Mouse (Mus musculus) kidney, embryonic 16.5 days (tissue): ENCODE results near the gene Kif11. TPM values are rescaled to one million over a fixed set of nuclear protein-coding genes. Genes with fewer than 3 reads are reported as not detected.

Source experiments
- ATAC-seq: fragments of 200-750 bp; cut with Nextera tagmentation; 2 replicates; pipeline ENCODE4 v1.8.0; 2017; ENCODE audit warnings: moderate TSS enrichment; ENCODE audit not compliant: low FRiP score, low TSS enrichment
- H3K27ac ChIP-seq: fragments of 300-500 bp; sonication (generic); 2 replicates; pipeline ENCODE4 v1.5.1; 2014; ENCODE audit warnings: low read length
- H3K27me3 ChIP-seq: fragments of 300-500 bp; sonication (generic); 2 replicates; pipeline ENCODE4 v1.6.1; 2014; ENCODE audit warnings: low read length, control low read depth, mixed read lengths; ENCODE audit not compliant: insufficient read depth
- H3K36me3 ChIP-seq: fragments of 300-500 bp; sonication (generic); 2 replicates; pipeline ENCODE4 v1.6.1; 2014; ENCODE audit warnings: low read length, control low read depth, mixed read lengths; ENCODE audit not compliant: insufficient read depth
- H3K4me1 ChIP-seq: fragments of 300-500 bp; sonication (generic); 2 replicates; pipeline ENCODE4 v1.6.1; 2014; ENCODE audit warnings: low read length, control low read depth, mixed read lengths; ENCODE audit not compliant: insufficient read depth
- H3K4me2 ChIP-seq: fragments of 300-500 bp; sonication (generic); replicated peaks from 2 replicates; pipeline ENCODE4 v1.6.1; 2014; ENCODE audit warnings: low read depth, low read length
- H3K4me3 ChIP-seq: fragments of 300-500 bp; sonication (generic); 2 replicates; pipeline ENCODE4 v1.5.1; 2014; ENCODE audit warnings: mild to moderate bottlenecking, low read length
- H3K9ac ChIP-seq: fragments of 300-500 bp; sonication (generic); replicated peaks from 2 replicates; pipeline ENCODE4 v1.6.1; 2014; ENCODE audit warnings: low read length
- H3K9me3 ChIP-seq: fragments of 300-500 bp; sonication (generic); 2 replicates; pipeline ENCODE4 v1.6.1; 2016; ENCODE audit warnings: low read length, control low read depth
- WGBS: fragments of 180-500 bp; shearing (Covaris S2); extraction: QIAGEN DNeasy Blood & Tissue Kit; methylation state at CpG from one replicate; pipeline ENCODE4 v1.1.7; 2014; 5-methylcytosine and 5-hydroxymethylcytosine counted together
- polyA plus RNA-seq: library from polyadenylated mRNA; unstranded; fragments of >200 nt; fragmentation: Nextera tagmentation; extraction: Ambion mirVana; gene quantifications from 2 replicates; pipeline ENCODE4 v1.2.1, GENCODE M21; 2015

Gene Kif11
- polyA plus RNA-seq, 1 experiment from 2014 or later = 57.1 TPM

- Histone ChIP-seq H3K4me1 (peaks cover 22% of the 10 kb centered on the region), H3K9me3 (no peaks in the 10 kb centered on the region), H3K4me3 (peak overlapping the region; percentile 98), H3K27ac (peak overlapping the region; percentile 98), H3K9ac (peak overlapping the region; percentile 88), H3K4me2 (peak overlapping the region; percentile 72), H3K36me3 (no peaks in the 10 kb centered on the region), H3K27me3 (no peaks in the 10 kb centered on the region)
- WGBS = 22% methylated on average over 7 of the region's 7 CpGs
- peak; percentile 13; the same call in 1 of the 2 replicates for ATAC-seq
Observed at GRCm38 (mm10) chr19:37374941-37375754, 1.1 kb upstream of the Kif11 start.

GRCm38 (mm10) chr19:37376841-37377240, 638 bp downstream of the Kif11 start:
- Histone ChIP-seq H3K4me1 (peaks cover 27% of the 10 kb centered on the region), H3K4me2 (peak overlapping the region; percentile 72), H3K9me3 (no peaks in the 10 kb centered on the region), H3K27me3 (no peaks in the 10 kb centered on the region), H3K4me3 (peak overlapping the region; percentile 98), H3K36me3 (no peaks in the 10 kb centered on the region), H3K9ac (peak overlapping the region; percentile 88), H3K27ac (0 out of 2 replicates have a peak overlapping the region, but pooled peaks have one; percentile 18)
- no peak for ATAC-seq
- under 1% methylated on average over 11 of the region's 11 CpGs for WGBS

- no peak for ATAC-seq
- Histone ChIP-seq H3K36me3 (no peaks in the 10 kb centered on the region), H3K4me2 (peak overlapping the region; percentile 72), H3K4me3 (peak overlapping the region; percentile 98), H3K9me3 (no peaks in the 10 kb centered on the region), H3K27me3 (no peaks in the 10 kb centered on the region), H3K27ac (no peak overlapping the region), H3K9ac (peak overlapping the region; percentile 50), H3K4me1 (peaks cover 27% of the 10 kb centered on the region)
- WGBS = 15% methylated on average over 8 of the region's 8 CpGs
Observed at GRCm38 (mm10) chr19:37377404-37377990, 1.3 kb downstream of the Kif11 start.

- ATAC-seq = no peak
- Histone ChIP-seq H3K27me3 (no peaks in the 10 kb centered on the region), H3K9ac (0 out of 2 replicates have a peak overlapping the region, but pooled peaks have one; percentile 16), H3K4me1 (peaks cover 27% of the 10 kb centered on the region), H3K27ac (no peak overlapping the region), H3K4me2 (no peak overlapping the region; the same call in 1 of the 2 replicates), H3K9me3 (no peaks in the 10 kb centered on the region), H3K4me3 (peak overlapping the region; percentile 4; the same call in 1 of the 2 replicates), H3K36me3 (no peaks in the 10 kb centered on the region)
- 73% methylated on average over 6 of the region's 6 CpGs for WGBS
Observed at GRCm38 (mm10) chr19:37378816-37379215, 2.6 kb downstream of the Kif11 start.

- no peaks in the 10 kb centered on the region for H3K27me3 ChIP-seq
- 80% methylated on average over 3 of the region's 3 CpGs for WGBS
- no peaks in the 10 kb centered on the region for H3K4me1 ChIP-seq
- no peak overlapping the region for H3K4me2 ChIP-seq
- no peak overlapping the region for H3K4me3 ChIP-seq
- no peak for ATAC-seq
- H3K27ac ChIP-seq = no peak overlapping the region
- H3K9ac ChIP-seq = no peak overlapping the region
- peaks cover 35% of the 10 kb centered on the region for H3K36me3 ChIP-seq
- no peaks in the 10 kb centered on the region for H3K9me3 ChIP-seq
Observed at GRCm38 (mm10) chr19:37386126-37386525, 9.9 kb downstream of the Kif11 start.

- Histone ChIP-seq H3K9me3 (no peaks in the 10 kb centered on the region), H3K4me2 (no peak overlapping the region), H3K4me3 (no peak overlapping the region), H3K9ac (no peak overlapping the region), H3K27ac (no peak overlapping the region), H3K27me3 (no peaks in the 10 kb centered on the region), H3K4me1 (no peaks in the 10 kb centered on the region), H3K36me3 (peaks cover 45% of the 10 kb centered on the region)
- no peak for ATAC-seq
- 90% methylated on average over 3 of the region's 3 CpGs for WGBS
Observed at GRCm38 (mm10) chr19:37391869-37392268, 15.7 kb downstream of the Kif11 start.

GRCm38 (mm10) chr19:37396279-37396678, 20.1 kb downstream of the Kif11 start:
- 96% methylated on average over 3 of the region's 3 CpGs for WGBS
- no peak overlapping the region for H3K9ac ChIP-seq
- no peak for ATAC-seq
- no peaks in the 10 kb centered on the region for H3K27me3 ChIP-seq
- no peak overlapping the region for H3K4me2 ChIP-seq
- no peak overlapping the region for H3K27ac ChIP-seq
- no peaks in the 10 kb centered on the region for H3K9me3 ChIP-seq
- no peaks in the 10 kb centered on the region for H3K4me1 ChIP-seq
- peaks cover 49% of the 10 kb centered on the region for H3K36me3 ChIP-seq
- no peak overlapping the region for H3K4me3 ChIP-seq

- Histone ChIP-seq H3K4me1 (no peaks in the 10 kb centered on the region), H3K4me2 (no peak overlapping the region), H3K27ac (no peak overlapping the region), H3K4me3 (no peak overlapping the region), H3K27me3 (no peaks in the 10 kb centered on the region), H3K9me3 (no peaks in the 10 kb centered on the region), H3K9ac (no peak overlapping the region), H3K36me3 (peaks cover 47% of the 10 kb centered on the region)
- 62% methylated on average over 6 of the region's 6 CpGs for WGBS
- no peak for ATAC-seq
Observed at GRCm38 (mm10) chr19:37400936-37401335, 24.7 kb downstream of the Kif11 start.

- no peak for ATAC-seq
- WGBS = 85% methylated on average over 4 of the region's 4 CpGs
- peaks cover 47% of the 10 kb centered on the region for H3K36me3 ChIP-seq
Observed at GRCm38 (mm10) chr19:37418294-37418693, 42.1 kb downstream of the Kif11 start.

GRCm38 (mm10) chr19:37419613-37420012, 43.4 kb downstream of the Kif11 start:
- Histone ChIP-seq H3K27ac (no peak overlapping the region), H3K4me1 (no peaks in the 10 kb centered on the region), H3K36me3 (peaks cover 45% of the 10 kb centered on the region), H3K9me3 (no peaks in the 10 kb centered on the region), H3K4me3 (no peak overlapping the region), H3K27me3 (no peaks in the 10 kb centered on the region), H3K9ac (no peak overlapping the region), H3K4me2 (no peak overlapping the region)
- 55% methylated on average over 3 of the region's 3 CpGs for WGBS
- ATAC-seq = no peak

More at GRCm38 (mm10) chr19:37418294-37418693, 42.1 kb downstream of the Kif11 start:
- Histone ChIP-seq H3K9me3 (no peaks in the 10 kb centered on the region), H3K27me3 (no peaks in the 10 kb centered on the region), H3K27ac (no peak overlapping the region), H3K9ac (no peak overlapping the region), H3K4me1 (no peaks in the 10 kb centered on the region), H3K4me3 (no peak overlapping the region), H3K4me2 (no peak overlapping the region)
